Mouse (Mus musculus) WW6 (cell line): ENCODE measurements around the gene Pitpnm1.

ENCODE experiments used
- DNase-seq: peaks from one replicate; pipeline ENCODE4 v3.0.0-alpha.2; 2013; ENCODE audit warnings: low read depth, low spot score

Pitpnm1 gene

DNA sequence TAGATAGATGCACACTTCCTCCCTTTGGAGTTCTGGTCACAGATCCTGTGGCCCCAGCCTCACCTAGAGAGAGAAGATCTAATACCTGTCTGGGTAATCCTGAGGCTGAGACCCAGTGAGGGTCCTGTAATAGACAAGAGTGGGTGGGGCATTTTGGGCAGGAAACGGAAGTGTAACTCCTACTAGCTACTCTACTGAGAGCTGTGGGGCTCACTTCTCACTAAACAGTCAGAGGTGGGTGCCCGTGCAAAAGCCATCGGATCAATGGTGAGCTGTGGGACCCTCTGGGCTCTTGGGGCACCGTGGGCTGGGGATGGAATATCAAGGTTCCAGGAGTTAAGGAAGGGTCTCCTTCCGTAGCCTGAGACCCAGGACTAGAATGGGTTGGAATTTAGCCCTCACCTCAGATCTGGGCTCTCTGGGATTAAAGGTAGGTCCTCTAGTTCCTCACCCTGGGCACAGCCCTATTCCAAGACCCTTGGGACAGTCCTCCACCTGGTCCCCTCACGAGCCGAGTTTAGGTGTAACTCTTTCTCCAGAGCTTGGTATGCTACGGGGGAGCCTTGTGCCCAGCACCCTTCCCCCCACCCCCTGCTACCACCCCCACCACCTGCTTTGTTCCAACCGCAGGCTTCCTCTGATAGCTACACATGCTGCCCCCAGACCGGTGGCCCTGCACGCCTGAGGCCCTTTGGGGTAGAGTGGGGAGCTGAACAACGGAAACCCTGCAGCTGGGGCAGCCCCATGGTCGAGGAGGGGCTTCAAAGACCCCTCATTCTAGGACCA, 54.8 kb downstream of the Pitpnm1 start:
- DNase-seq, result no peak

DNA sequence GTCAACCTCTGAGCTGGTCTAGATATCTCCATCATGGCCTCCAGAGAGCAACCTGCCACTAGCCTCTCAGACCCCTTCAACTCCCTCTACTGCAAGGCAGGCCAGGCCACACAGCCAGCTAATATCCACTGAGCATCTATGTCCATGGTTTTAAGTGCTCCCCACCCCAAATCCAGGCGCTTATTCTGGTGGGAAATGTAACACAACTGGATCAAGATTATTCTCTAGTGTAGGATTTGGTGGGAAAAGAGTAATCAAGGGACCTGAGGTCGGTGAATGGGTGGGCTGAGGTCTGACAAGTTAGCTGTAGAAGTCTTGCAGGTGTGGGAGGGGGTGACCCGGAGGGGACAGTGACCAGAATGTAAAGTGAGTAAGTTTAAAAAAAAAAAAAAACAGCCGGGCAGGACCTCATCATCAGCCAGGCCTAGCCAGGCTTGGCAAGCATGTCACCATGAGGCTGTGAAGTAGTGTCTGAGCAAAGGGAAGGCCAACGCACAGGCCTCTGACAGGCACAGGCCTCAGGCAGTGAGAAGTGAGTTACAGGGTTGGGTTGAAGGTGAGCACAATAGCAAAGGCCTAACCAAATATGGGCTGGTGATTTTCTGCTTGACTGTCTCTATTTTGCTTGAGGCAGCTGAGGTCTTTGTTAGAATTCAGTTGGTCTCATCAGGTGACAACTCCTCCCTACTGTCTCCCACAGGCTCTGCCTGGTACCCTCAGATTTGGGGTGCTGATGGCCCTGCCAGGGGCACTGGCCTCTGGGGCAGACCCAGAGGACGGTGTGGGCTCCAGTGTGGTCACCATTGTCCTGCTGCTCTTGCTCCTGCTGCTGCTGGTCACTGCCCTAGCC, 55.6 kb downstream of the Pitpnm1 start:
- DNase-seq, result no peak

DNA sequence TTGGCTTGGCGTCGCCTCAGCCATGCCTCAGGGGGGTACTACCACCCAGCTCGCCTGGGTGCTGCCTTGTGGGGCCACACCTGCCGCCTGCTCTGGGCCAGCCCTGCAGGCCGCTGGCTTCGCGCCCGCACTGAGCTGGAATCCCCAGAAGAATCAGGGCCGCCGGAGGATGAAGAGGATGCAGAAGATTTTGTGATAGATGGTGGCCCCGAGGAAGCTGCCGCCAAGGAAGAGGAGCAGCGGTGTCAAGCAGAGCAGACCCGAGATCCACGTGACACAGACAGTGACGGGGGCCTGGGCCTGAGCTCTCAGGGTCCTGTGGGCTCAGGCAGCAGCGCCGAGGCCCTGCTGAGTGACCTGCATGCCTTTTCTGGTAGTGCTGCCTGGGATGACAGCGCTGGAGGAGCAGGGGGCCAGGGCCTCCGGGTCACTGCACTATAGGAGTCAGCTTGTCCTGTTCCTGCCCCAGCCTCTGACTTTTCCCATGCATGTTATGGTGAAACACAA, 56.3 kb downstream of the Pitpnm1 start:
- DNase-seq, result no peak

DNA sequence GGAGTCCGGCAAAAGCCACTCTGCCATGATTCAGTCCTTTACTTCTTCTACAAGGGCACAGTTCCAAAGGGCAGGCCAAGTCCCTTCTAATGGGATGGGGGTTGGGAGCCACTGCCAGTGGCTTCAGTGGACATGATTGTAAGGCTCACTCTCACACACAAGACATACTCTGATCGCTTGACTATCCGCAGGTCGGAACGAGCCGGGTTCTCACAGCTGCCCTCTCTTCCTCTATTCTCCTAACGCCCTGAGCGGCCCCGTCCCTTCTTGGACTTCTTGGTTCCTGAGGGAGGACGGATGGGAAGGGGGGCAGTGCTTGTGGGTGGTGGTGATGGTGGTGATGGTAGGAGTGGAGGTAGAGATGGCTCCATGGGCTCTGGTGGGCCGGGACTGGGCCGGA, 57.0 kb downstream of the Pitpnm1 start:
- DNase-seq, result no peak

DNA sequence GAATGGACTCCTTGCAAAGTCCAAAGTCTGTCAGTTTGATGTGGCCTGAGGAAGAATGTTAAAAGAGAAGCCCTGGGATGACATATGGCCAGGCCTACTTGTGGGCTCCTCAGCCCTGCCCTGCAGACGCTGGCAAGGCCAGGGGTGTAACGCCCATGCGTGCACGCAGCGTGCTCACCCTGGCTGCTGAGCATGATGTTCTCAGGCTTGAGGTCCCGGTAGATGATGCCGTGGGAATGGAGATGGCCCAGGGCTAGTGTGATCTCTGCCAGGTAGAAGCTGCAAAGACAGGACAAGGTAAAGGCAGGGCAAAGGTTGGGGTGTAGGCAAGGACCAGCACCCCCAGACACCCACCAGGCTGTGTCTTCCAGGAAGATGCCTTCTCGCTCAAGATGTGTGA, 59.3 kb downstream of the Pitpnm1 start:
- no peak for DNase-seq

DNA sequence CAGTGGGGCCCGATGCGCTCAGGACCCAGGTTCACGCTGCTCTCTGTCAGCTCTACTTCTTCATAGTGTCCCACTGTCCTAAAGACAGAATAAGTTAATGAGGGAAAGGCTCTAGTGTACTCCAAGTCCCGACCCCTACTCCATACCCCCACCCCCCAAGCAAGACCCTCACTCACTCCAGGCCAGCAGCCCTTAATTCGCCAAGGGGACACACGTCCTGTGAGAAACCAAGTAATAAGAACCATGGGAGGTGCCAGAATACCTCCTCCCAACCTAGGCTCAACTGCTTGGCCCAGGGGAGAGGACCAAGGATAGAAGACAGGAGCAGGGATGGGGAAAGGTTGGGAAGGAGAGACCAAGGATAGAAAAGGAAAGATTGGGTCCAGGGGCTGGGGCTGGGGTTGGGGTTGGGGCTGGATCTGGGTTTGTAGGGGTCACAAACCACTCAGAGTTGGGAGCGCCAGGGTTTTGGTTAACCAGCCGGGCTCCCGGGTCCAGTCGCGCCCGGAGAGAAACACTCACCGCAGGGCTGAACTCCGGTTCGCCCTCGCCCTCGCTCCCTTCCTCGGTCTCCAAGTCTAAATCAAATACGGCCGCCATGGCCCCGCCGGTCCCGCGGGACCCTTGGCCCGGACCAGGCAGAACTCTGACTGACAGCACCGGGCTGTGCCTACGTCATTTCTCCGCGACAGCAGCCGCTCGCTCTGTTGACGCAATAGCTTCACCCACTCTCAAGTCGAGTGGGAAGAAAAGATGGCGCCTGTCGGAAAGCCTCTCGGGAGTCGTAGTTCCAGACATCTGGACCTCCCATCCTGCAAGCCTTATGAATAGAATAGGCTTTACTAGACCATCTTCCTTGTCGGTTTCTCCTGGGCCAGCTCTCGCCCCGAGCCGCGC, 63.1 kb downstream of the Pitpnm1 start, which contains the start of gene Rps6kb2:
TSS of gene Rps6kb2 (minus strand) at position 709 of the 897 bp plus-strand sequence.
- DNase-seq, result peak; percentile 82

DNA sequence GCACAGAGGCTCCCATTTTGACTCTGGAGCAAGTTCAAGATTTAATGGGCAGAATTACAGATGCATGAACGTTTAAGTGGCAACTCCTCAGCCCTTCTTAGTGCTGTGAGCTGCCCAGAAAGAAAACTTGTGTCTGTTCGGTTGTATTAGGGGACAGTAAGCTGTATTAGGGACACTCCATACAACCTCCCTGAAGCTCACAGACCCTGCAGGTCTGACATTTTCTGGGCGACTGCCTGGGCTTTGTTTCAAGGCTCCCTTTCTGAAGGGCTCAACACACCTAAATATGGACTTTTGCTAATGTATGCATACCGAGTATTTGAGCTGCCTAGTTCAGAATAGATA, 63.7 kb downstream of the Pitpnm1 start:
- no peak for DNase-seq
